Mouse (Mus musculus) midbrain, embryonic 11.5 days (tissue): ENCODE data around the gene Tsg101. TPM values are rescaled to one million over a fixed set of nuclear protein-coding genes. Genes with fewer than 3 reads are reported as not detected.

Source experiments
- ATAC-seq: fragments of 200-750 bp; cut with Nextera tagmentation; 2 replicates; pipeline ENCODE4 v1.8.0; 2017; ENCODE audit warnings: moderate TSS enrichment, moderate library complexity; ENCODE audit not compliant: low FRiP score
- DNase-seq: peaks from one replicate; pipeline ENCODE4 v3.0.0; 2015; ENCODE audit warnings: low spot score; ENCODE audit errors: missing footprints
- H3K27ac ChIP-seq: fragments of 300-500 bp; sonication (generic); 2 replicates; pipeline ENCODE4 v1.5.1; 2014; ENCODE audit warnings: low read depth, low read length
- H3K27me3 ChIP-seq: fragments of 300-500 bp; sonication (generic); 2 replicates; pipeline ENCODE4 v1.6.1; 2014; ENCODE audit warnings: mild to moderate bottlenecking, low read length, moderate library complexity, mixed read lengths; ENCODE audit not compliant: control insufficient read depth, insufficient read depth
- H3K36me3 ChIP-seq: fragments of 300-500 bp; sonication (generic); 2 replicates; pipeline ENCODE4 v1.6.1; 2014; ENCODE audit warnings: mild to moderate bottlenecking, low read length, moderate library complexity, mixed read lengths; ENCODE audit not compliant: control insufficient read depth, insufficient read depth
- H3K4me1 ChIP-seq: fragments of 300-500 bp; sonication (generic); 2 replicates; pipeline ENCODE4 v1.6.1; 2014; ENCODE audit warnings: low read length; ENCODE audit not compliant: control insufficient read depth, insufficient read depth
- H3K4me2 ChIP-seq: fragments of 300-500 bp; sonication (generic); 2 replicates; pipeline ENCODE4 v1.6.1; 2014; ENCODE audit warnings: mild to moderate bottlenecking, moderate library complexity
- H3K4me3 ChIP-seq: fragments of 300-500 bp; sonication (generic); 2 replicates; pipeline ENCODE4 v1.5.1; 2014; ENCODE audit warnings: low read depth, low read length
- H3K9ac ChIP-seq: fragments of 300-500 bp; sonication (generic); 2 replicates; pipeline ENCODE4 v1.6.1; 2014; ENCODE audit warnings: low read length
- H3K9me3 ChIP-seq: fragments of 300-500 bp; sonication (generic); 2 replicates; pipeline ENCODE4 v1.6.1; 2016; ENCODE audit warnings: low read length; ENCODE audit not compliant: control insufficient read depth
- WGBS: fragments of 180-500 bp; shearing (Covaris S2); extraction: QIAGEN DNeasy Blood & Tissue Kit; methylation state at CpG from one replicate; pipeline ENCODE4 v1.1.7; 2014; 5-methylcytosine and 5-hydroxymethylcytosine counted together
- polyA plus RNA-seq: library from polyadenylated mRNA; unstranded; fragments of >200 nt; fragmentation: Nextera tagmentation; extraction: Ambion mirVana; gene quantifications from 2 replicates; pipeline ENCODE4 v1.2.1, GENCODE M21; 2014

Tsg101 gene
- polyA plus RNA-seq, 1 experiment from 2014 or later = 342 TPM

DNA sequence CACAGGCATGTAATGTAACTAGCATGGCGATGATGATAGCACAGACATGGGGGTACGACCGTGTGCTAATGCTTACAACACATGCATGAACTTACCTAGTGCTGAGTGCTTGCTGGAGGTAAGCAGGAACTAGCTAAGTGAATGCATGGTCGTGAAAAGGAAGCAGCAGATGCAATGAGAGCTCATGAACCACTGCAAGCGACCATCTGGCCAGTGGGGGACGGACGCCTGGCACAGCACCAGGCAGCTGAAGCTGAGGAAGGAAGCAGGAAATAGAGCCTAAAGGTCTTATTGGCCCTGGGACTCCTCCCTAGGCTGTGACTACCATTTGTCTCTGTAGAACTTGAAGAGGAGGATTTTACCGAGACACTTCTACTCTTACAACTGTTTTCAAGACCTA lies 15.0 kb upstream of the Tsg101 start:
- H3K9me3 ChIP-seq = no peaks in the 10 kb centered on the region
- ATAC-seq = no peak
- no peak overlapping the region for H3K4me3 ChIP-seq
- no peak overlapping the region for H3K9ac ChIP-seq
- no peak overlapping the region for H3K4me2 ChIP-seq
- H3K4me1 ChIP-seq = no peaks in the 10 kb centered on the region
- DNase-seq = no peak
- peaks cover 7% of the 10 kb centered on the region for H3K36me3 ChIP-seq
- 88% methylated on average over 8 of the region's 8 CpGs for WGBS
- H3K27ac ChIP-seq = no peak overlapping the region
- H3K27me3 ChIP-seq = no peaks in the 10 kb centered on the region

DNA sequence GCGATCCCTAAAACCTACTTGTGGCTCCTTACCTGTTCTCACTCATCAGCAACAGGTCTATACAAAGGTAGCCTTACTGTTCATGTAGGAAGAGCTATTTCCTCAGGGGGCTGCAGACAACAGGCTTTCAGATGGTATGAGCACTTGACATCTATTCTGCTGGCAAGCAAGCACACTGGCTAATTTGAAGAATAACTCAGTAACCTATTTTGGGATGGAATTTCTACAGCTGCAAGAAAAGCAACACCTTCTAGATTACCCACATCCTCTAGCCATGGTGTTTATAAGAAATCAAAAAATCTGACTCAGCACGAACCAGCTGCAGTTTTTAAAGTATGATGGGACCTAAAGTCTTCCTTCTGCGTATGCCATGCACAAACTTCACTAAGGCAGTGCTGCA lies 11.6 kb upstream of the Tsg101 start:
- Histone ChIP-seq H3K9ac (no peak overlapping the region), H3K27ac (no peak overlapping the region), H3K9me3 (no peaks in the 10 kb centered on the region), H3K4me1 (no peaks in the 10 kb centered on the region), H3K4me2 (no peak overlapping the region), H3K36me3 (peaks cover 5% of the 10 kb centered on the region), H3K4me3 (no peak overlapping the region), H3K27me3 (no peaks in the 10 kb centered on the region)
- 93% methylated on average over 3 of the region's 3 CpGs for whole genome bisulfite sequencing
- no peak for DNase-seq
- ATAC-seq = no peak

DNA sequence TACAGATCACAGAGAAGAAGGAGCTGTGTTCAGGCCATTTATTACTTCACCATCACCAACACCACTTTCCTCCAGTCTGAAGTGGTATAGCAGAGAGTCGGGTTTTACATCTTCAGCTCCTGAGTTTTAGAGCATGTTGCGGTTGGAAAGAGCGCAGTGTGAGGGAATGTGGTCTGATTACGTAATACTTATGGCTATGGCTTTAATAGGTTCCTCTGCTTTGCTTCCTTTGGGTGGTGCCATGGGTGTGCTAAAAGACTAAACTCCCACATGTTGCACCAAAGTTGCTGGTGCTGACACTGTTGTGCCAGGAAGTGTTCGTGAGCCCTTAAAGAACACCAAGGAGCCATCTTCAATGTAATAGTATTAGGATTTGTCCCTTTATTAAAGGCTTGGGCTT lies 8.5 kb upstream of the Tsg101 start:
- H3K9me3 ChIP-seq = no peaks in the 10 kb centered on the region
- no peaks in the 10 kb centered on the region for H3K27me3 ChIP-seq
- H3K36me3 ChIP-seq = peaks cover 5% of the 10 kb centered on the region
- H3K4me2 ChIP-seq = no peak overlapping the region
- no peak overlapping the region for H3K27ac ChIP-seq
- no peak for ATAC-seq
- H3K9ac ChIP-seq = no peak overlapping the region
- H3K4me1 ChIP-seq = no peaks in the 10 kb centered on the region
- H3K4me3 ChIP-seq = no peak overlapping the region
- 94% methylated on average over 5 of the region's 5 CpGs for WGBS
- DNase-seq = no peak

DNA sequence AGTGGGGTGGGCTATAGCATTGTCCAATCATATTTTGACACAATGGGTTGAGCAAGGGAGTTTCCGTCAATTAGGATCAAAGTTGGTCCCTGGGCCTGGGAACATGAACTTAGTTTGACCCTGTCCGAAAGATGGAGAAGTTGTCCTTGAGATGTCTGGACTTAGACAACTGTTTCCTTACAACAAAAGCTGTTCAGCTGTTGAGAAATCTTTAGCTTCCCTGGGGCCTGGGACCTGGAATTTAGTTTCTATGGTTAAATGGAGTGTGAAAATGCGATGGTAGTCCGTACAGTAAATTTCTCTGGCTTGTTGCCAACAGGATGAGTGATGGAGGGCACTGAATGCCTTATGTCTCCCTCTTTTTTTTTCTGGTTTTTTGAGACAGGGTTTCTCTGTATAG lies 2.3 kb upstream of the Tsg101 start:
- 91% methylated on average over 4 of the region's 4 CpGs for WGBS
- H3K4me3 ChIP-seq = no peak overlapping the region

DNA sequence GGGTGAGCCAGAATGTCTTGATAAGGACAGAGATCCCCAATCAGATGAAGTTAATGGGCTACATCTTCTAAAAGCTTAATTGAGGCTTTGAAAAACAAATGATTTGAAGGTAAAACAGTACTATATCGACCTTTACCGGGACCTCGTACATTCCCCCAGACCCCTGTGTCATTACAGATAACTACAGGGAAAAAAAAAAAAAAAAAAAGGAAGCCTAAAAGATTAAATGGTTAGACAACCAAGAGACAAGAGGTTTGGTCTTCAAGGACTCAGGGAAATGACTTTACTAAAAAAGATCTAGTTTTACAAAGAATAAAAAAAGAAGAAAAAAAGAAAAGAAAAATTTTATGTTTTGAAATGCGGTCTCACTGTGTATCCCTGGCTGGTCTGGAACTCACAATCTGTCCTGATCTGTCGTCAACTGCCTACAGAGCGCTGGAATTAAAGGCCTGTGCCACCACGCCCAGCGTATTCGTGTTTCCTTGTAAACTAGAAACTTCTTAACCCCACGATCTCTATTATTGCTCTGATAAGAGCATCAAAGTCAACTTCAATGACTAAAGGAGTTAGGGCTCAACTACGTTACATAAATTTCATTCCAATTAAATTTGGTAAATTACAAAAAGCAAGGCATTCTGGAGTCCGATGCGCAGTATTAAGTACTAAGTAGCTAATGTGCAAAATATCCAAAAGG lies 944 bp downstream of the Tsg101 start:
- H3K4me2 ChIP-seq = peak overlapping the region; percentile 51

More for the DNA sequence above, 2.3 kb upstream of the Tsg101 start:
- ATAC-seq = no peak
- Histone ChIP-seq H3K4me2 (no peak overlapping the region), H3K36me3 (no peaks in the 10 kb centered on the region), H3K4me1 (peaks cover 14% of the 10 kb centered on the region), H3K9me3 (no peaks in the 10 kb centered on the region), H3K27ac (no peak overlapping the region), H3K27me3 (no peaks in the 10 kb centered on the region), H3K9ac (no peak overlapping the region)
- DNase-seq = peak; percentile 71

DNA sequence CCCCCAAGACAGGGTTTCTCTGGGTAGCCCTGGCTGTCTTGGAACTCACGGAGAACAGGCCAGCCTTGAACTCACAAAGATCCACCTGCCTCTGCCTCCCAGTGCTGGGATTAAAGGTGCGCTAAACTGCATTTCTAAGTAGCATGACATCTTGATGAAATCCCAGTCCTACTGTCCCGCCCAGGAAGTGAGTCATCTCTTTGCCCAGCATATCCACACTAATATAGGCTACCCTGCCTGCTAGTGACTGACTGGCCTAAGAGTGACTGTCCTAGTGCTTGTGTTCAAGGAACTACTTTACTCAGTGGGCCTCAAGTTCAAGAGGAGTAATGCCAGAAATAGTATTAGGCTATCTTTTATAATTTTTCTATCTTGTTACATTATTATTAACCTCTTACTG lies 3.4 kb downstream of the Tsg101 start:
- DNase-seq = no peak
- no peaks in the 10 kb centered on the region for H3K9me3 ChIP-seq
- no peak overlapping the region for H3K4me3 ChIP-seq
- 87% methylated on average over 3 of the region's 3 CpGs for WGBS
- no peak for ATAC-seq
- no peak overlapping the region for H3K4me2 ChIP-seq
- no peak overlapping the region for H3K27ac ChIP-seq
- peaks cover 7% of the 10 kb centered on the region for H3K36me3 ChIP-seq
- no peak overlapping the region for H3K9ac ChIP-seq
- peaks cover 14% of the 10 kb centered on the region for H3K4me1 ChIP-seq
- H3K27me3 ChIP-seq = no peaks in the 10 kb centered on the region

More for the DNA sequence above, 944 bp downstream of the Tsg101 start:
- WGBS = 19% methylated on average over 13 of the region's 13 CpGs
- peaks cover 2% of the 10 kb centered on the region for H3K36me3 ChIP-seq
- no peaks in the 10 kb centered on the region for H3K9me3 ChIP-seq
- peak overlapping the region; percentile 77 for H3K4me3 ChIP-seq
- no peaks in the 10 kb centered on the region for H3K27me3 ChIP-seq
- H3K4me1 ChIP-seq = peaks cover 14% of the 10 kb centered on the region
- ATAC-seq = no peak
- peak overlapping the region; percentile 97 for H3K9ac ChIP-seq
- peak overlapping the region; percentile 94 for H3K27ac ChIP-seq
- DNase-seq = peak; percentile 86

DNA sequence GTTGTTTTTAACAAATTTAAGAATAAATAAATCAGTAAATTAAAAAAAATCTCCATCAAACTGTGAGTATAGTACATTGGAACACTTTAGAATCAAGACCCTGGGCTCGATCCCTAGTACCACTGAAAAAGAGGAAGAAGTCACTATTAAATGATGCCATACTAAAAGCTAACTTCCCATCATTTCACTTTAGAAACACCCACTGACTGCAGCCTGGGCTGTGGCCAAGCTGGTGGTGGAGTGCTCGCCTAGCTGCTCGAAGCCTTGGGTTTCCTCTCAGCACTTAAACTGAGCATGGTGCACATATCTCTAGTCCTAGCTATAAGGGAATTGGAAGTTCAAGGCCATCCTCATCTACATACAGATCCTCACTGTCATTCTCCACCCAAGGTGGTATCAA lies 8.5 kb downstream of the Tsg101 start:
- ATAC-seq (no peak), DNase-seq (no peak)
- Histone ChIP-seq H3K9me3 (no peaks in the 10 kb centered on the region), H3K36me3 (peaks cover 26% of the 10 kb centered on the region), H3K27me3 (no peaks in the 10 kb centered on the region), H3K9ac (no peak overlapping the region), H3K4me3 (no peak overlapping the region), H3K4me2 (no peak overlapping the region), H3K27ac (no peak overlapping the region), H3K4me1 (no peaks in the 10 kb centered on the region)
- WGBS = 93% methylated on average over 3 of the region's 3 CpGs

DNA sequence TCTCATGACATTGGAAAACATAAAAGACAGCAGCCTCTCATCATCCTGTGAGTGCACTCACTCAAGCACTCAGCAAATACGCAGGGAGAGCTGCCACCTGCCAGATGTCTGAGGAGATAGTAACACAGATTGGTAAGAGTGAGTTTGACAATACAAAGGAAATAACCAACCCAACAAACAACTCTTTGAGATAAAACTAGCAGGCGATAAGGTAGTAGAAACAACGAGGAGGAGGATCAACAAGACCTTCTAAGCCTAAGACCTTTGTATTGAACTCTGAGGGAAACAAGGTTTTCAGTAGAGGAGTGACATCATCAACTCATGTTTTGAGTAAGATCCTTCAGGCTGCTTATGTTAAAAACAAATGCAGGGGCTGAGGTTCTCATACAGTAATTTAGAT lies 20.4 kb downstream of the Tsg101 start:
- DNase-seq (no peak), ATAC-seq (no peak)
- no peak overlapping the region for H3K9ac ChIP-seq
- H3K36me3 ChIP-seq = peaks cover 17% of the 10 kb centered on the region
- H3K4me1 ChIP-seq = no peaks in the 10 kb centered on the region
- no peak overlapping the region for H3K27ac ChIP-seq
- H3K4me3 ChIP-seq = no peak overlapping the region
- WGBS = 93% methylated on average over 3 of the region's 3 CpGs
- H3K9me3 ChIP-seq = no peaks in the 10 kb centered on the region
- no peak overlapping the region for H3K4me2 ChIP-seq
- no peaks in the 10 kb centered on the region for H3K27me3 ChIP-seq

DNA sequence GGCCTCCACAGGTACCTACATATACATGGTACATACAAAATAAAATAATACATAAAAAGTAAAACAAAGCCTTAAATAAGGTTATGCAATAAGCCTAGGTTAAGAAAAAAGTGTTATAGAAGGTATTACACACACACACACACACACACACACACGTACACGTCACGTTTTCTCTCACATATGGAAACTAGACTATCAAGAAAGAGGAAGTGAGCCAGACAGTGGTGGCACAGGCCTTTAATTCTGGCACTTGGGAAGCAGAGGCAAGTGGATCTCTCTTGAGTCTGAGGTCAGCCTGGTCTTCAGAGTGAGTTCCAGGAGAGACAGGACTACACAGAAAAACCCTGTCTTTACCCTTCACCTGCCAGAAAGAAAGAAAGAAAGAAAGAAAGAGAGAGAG lies 24.3 kb downstream of the Tsg101 start:
- Histone ChIP-seq H3K27me3 (no peaks in the 10 kb centered on the region), H3K27ac (no peak overlapping the region), H3K4me1 (no peaks in the 10 kb centered on the region), H3K4me2 (no peak overlapping the region), H3K4me3 (no peak overlapping the region), H3K36me3 (peaks cover 28% of the 10 kb centered on the region), H3K9ac (no peak overlapping the region), H3K9me3 (no peaks in the 10 kb centered on the region)
- DNase-seq (no peak), ATAC-seq (no peak)
- WGBS = 97% methylated on average over 3 of the region's 3 CpGs
